Mouse (Mus musculus) ovary, adult 18-20 months (tissue): ENCODE measurements around the gene Sh2d6.
A peak's percentile ranks its signal among the peaks of the same experiment; 100 is the strongest.
"Not testable (repeated sequence)": the region's sequence is repeated elsewhere in the genome, so short reads cannot be mapped to it uniquely, and the experiment has no call there.

Experiments used
- DNase-seq: peaks from one replicate; pipeline ENCODE4 v3.0.0; 2022; ENCODE audit warnings: low spot score, mixed read lengths

The Sh2d6 gene

GRCm38 (mm10) chr6:72498950-72499349, 22.6 kb downstream of the Sh2d6 start:
- no peak for DNase-seq

GRCm38 (mm10) chr6:72492892-72493291, 28.6 kb downstream of the Sh2d6 start:
- no peak for DNase-seq

GRCm38 (mm10) chr6:72491151-72491550, 30.4 kb downstream of the Sh2d6 start:
- DNase-seq = no peak

GRCm38 (mm10) chr6:72489534-72489933, 32.0 kb downstream of the Sh2d6 start:
- DNase-seq = no peak

GRCm38 (mm10) chr6:72488850-72489249, 32.7 kb downstream of the Sh2d6 start:
- DNase-seq = no peak

- no peak for DNase-seq
Observed at GRCm38 (mm10) chr6:72487282-72487681, 34.2 kb downstream of the Sh2d6 start.

GRCm38 (mm10) chr6:72486307-72486706, 35.2 kb downstream of the Sh2d6 start:
- DNase-seq = no peak

- DNase-seq = no peak
Observed at GRCm38 (mm10) chr6:72484887-72485286, 36.6 kb downstream of the Sh2d6 start.

GRCm38 (mm10) chr6:72482156-72482555, 39.4 kb downstream of the Sh2d6 start:
- no peak for DNase-seq

- no peak for DNase-seq
Observed at GRCm38 (mm10) chr6:72480422-72480702, 41.1 kb downstream of the Sh2d6 start.

GRCm38 (mm10) chr6:72479645-72480421, 41.7 kb downstream of the Sh2d6 start:
- DNase-seq = no peak

GRCm38 (mm10) chr6:72478691-72479090, 42.8 kb downstream of the Sh2d6 start:
- not testable (repeated sequence) for DNase-seq

- DNase-seq = peak; percentile 67
Observed at GRCm38 (mm10) chr6:72477621-72478020, 43.9 kb downstream of the Sh2d6 start.

- DNase-seq = no peak
Observed at GRCm38 (mm10) chr6:72476836-72477235, 44.7 kb downstream of the Sh2d6 start.

GRCm38 (mm10) chr6:72475221-72475985, 46.1 kb downstream of the Sh2d6 start:
- DNase-seq = no peak

- DNase-seq = peak; percentile 31
Observed at GRCm38 (mm10) chr6:72473264-72474041, 48.1 kb downstream of the Sh2d6 start.

- DNase-seq = no peak
Observed at GRCm38 (mm10) chr6:72466171-72466570, 55.3 kb downstream of the Sh2d6 start.

GRCm38 (mm10) chr6:72465361-72466157, 55.9 kb downstream of the Sh2d6 start:
- no peak for DNase-seq
